Mouse (Mus musculus) heart, embryonic 16.5 days (tissue): ENCODE measurements at regions not wholly inside any gene's neighbourhood (a gene's known extent, or its start where the extent isn't known, plus 50 kb on each side); places are given as distances from the start of the nearest gene placed in this dataset.
A peak's percentile ranks its signal among the peaks of the same experiment; 100 is the strongest.

Experiments
- ATAC-seq: fragments of 200-750 bp; cut with Nextera tagmentation; replicated peaks from 2 replicates; pipeline ENCODE4 v1.8.0; 2017; ENCODE audit warnings: moderate number of reproducible peaks; ENCODE audit not compliant: insufficient read depth, low FRiP score; ENCODE audit errors: extremely low read depth
- H3K27ac ChIP-seq: fragments of 300-500 bp; sonication (generic); 2 replicates; pipeline ENCODE4 v1.5.1; 2014; ENCODE audit warnings: mild to moderate bottlenecking, low read length, control low read depth, moderate library complexity
- H3K27me3 ChIP-seq: fragments of 300-500 bp; sonication (generic); 2 replicates; pipeline ENCODE4 v1.6.1; 2014; ENCODE audit warnings: low read length, mixed read lengths; ENCODE audit not compliant: control insufficient read depth, insufficient read depth
- H3K36me3 ChIP-seq: fragments of 300-500 bp; sonication (generic); 2 replicates; pipeline ENCODE4 v1.6.1; 2014; ENCODE audit not compliant: control insufficient read depth, insufficient read depth
- H3K4me1 ChIP-seq: fragments of 300-500 bp; sonication (generic); 2 replicates; pipeline ENCODE4 v1.6.1; 2014; ENCODE audit warnings: low read length, mixed read lengths; ENCODE audit not compliant: control insufficient read depth, insufficient read depth
- H3K4me2 ChIP-seq: fragments of 300-500 bp; sonication (generic); 2 replicates; pipeline ENCODE4 v1.6.1; 2014; ENCODE audit warnings: low read depth, mild to moderate bottlenecking, control low read depth, low read length
- H3K4me3 ChIP-seq: fragments of 300-500 bp; sonication (generic); 2 replicates; pipeline ENCODE4 v1.5.1; 2014; ENCODE audit warnings: mild to moderate bottlenecking, control low read depth, low read length
- H3K9ac ChIP-seq: fragments of 300-500 bp; sonication (generic); 2 replicates; pipeline ENCODE4 v1.6.1; 2014; ENCODE audit warnings: low read length, control low read depth
- H3K9me3 ChIP-seq: fragments of 300-500 bp; sonication (generic); replicated peaks from 2 replicates; pipeline ENCODE4 v1.6.1; 2016; ENCODE audit warnings: low read length; ENCODE audit not compliant: control insufficient read depth
- WGBS: fragments of 180-500 bp; shearing (Covaris S2); extraction: QIAGEN DNeasy Blood & Tissue Kit; methylation state at CpG from one replicate; pipeline ENCODE4 v1.1.7; 2014; 5-methylcytosine and 5-hydroxymethylcytosine counted together

DNA sequence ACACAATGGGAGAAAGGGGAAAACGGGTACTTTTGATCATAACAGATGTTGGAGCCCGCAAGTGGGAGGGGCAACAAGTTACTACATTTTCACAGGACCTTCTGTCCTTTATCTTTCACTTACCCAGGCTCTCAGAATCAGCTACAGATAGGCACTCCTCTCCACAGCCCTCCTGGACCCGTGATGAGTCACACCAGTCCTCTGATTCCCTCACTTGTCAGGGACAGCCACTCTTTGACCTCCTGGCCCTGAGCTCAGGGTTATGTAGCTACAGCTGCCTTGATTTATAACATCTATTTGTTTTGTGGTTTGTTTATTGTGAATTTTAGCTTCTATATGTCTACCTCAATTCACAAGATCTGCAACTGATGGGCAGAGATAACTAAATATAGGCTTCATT is 312.7 kb upstream of the Rora start:
- no peak overlapping the region for H3K4me3 ChIP-seq
- H3K36me3 ChIP-seq, result no peaks in the 10 kb centered on the region
- 23% methylated on average over 3 of the region's 3 CpGs for WGBS
- no peaks in the 10 kb centered on the region for H3K4me1 ChIP-seq
- no peak for ATAC-seq
- no peaks in the 10 kb centered on the region for H3K9me3 ChIP-seq
- no peak overlapping the region for H3K4me2 ChIP-seq
- H3K27ac ChIP-seq, result no peak overlapping the region
- no peaks in the 10 kb centered on the region for H3K27me3 ChIP-seq
- no peak overlapping the region for H3K9ac ChIP-seq

DNA sequence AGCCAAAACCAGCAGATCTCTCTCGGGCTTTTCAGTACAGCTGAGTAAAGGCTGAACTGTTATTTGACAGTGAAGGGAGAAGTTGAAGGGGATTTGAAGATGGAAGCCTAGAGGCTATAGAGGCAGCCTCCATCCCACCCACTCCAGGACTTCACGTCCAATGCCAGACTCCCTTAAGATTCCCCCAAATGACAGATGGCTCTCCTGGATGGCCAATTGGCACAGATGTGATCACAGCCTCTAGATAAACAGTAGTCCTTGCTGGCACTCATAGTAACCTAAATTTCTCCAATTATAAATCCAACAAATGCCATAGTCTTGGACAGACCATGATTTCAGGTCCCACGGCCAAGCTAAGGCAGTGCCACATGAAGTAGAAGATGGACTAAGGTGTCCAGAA is 312.1 kb upstream of the Rora start:
- H3K9ac ChIP-seq, result no peak overlapping the region
- no peak overlapping the region for H3K4me2 ChIP-seq
- no peak overlapping the region for H3K4me3 ChIP-seq
- H3K9me3 ChIP-seq, result no peaks in the 10 kb centered on the region
- H3K27ac ChIP-seq, result no peak overlapping the region
- no peak for ATAC-seq
- no peaks in the 10 kb centered on the region for H3K36me3 ChIP-seq
- H3K4me1 ChIP-seq, result no peaks in the 10 kb centered on the region
- no peaks in the 10 kb centered on the region for H3K27me3 ChIP-seq
- 79% methylated on average over 3 of the region's 3 CpGs for WGBS

DNA sequence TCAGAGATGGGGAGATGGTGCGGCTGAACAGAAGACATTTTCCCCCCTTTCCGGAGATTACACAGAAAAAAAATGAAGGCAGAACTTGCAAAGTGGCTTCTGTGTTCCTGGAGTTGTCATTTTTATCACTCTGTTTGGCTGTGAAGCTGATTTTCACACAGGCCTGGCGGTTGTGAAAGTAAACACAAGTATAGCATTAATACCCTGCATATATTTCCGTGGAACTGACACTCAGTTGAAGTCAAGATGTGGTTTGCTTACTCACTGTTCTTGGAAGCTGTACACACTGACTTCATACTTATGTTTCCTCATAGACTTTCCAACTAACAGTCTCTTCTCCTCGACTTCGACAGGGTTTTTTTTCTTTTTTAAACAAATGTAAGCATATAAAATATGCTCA is 306.2 kb upstream of the Rora start:
- Histone ChIP-seq H3K9ac (no peak overlapping the region), H3K4me1 (no peaks in the 10 kb centered on the region), H3K27ac (no peak overlapping the region), H3K4me3 (no peak overlapping the region), H3K36me3 (no peaks in the 10 kb centered on the region), H3K27me3 (no peaks in the 10 kb centered on the region), H3K9me3 (no peaks in the 10 kb centered on the region), H3K4me2 (no peak overlapping the region)
- WGBS, result 66% methylated on average over 6 of the region's 6 CpGs
- no peak for ATAC-seq

DNA sequence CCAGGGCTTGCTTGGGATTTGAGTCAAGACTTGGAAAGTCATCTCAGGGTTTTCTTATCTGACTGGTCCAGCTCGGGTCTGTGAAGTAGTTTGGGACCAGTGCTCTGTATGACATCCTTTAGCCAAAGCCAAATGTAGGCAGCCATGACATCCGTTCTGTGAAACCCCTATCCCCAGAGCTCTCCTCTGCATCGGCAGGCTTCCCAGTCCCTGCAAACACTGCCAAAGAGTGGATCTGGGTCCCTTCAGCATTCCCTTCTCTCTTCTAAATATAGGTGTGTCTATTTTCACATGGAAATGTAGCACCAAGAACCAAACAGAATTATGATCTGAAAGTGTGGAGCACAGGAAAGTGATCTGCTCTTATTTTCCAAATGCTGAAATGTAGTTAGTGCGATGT is 302.1 kb upstream of the Rora start:
- Histone ChIP-seq H3K36me3 (no peaks in the 10 kb centered on the region), H3K9ac (no peak overlapping the region), H3K4me3 (no peak overlapping the region), H3K27ac (no peak overlapping the region), H3K4me1 (no peaks in the 10 kb centered on the region; the same call in 1 of the 2 replicates), H3K4me2 (no peak overlapping the region), H3K27me3 (no peaks in the 10 kb centered on the region), H3K9me3 (no peaks in the 10 kb centered on the region)
- 62% methylated on average over 4 of the region's 4 CpGs for WGBS
- ATAC-seq, result no peak

DNA sequence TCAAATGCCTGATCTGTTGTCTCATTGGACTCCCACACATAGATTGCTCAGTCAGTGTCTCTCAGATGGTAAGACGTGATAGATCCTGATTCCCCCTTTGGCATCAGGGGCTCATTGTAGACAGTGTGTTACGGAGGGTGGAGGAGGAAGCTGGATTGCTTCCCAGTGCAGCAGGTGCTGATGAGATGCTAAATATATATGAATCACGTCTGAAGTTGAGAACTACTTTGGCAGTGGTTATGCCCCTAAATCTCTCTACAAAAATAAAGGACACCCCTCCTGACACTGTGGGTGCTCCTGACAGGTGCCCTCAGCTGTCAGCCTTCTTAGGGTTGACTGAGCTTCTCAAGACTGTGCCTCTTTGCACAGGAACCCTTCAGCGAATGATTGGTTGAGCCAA is 299.1 kb upstream of the Rora start:
- Histone ChIP-seq H3K36me3 (no peaks in the 10 kb centered on the region), H3K4me3 (no peak overlapping the region), H3K27me3 (no peaks in the 10 kb centered on the region), H3K27ac (no peak overlapping the region), H3K4me1 (peaks cover 3% of the 10 kb centered on the region; the same call in 1 of the 2 replicates), H3K9me3 (no peaks in the 10 kb centered on the region), H3K9ac (no peak overlapping the region), H3K4me2 (no peak overlapping the region)
- ATAC-seq, result no peak
- 50% methylated on average over 4 of the region's 4 CpGs for WGBS

DNA sequence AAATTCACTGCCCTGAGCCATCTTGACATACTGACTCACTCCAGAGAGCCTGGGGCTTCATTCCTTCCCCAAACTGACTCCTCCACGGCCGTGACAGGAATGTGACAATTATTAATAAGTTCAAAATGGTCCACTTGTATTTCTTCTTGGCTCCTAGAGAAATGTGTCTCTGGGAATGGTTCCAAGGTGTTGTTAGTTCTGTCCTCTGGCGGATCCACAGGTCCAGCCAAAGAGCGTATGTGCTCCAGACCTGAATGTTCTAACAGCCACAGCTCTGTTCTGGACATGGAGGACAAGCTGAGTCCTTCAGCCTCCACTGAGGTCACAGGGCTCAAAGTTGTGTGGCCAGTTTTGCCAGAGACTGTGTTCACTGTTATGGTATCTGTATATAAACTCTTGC is 297.5 kb upstream of the Rora start:
- H3K27ac ChIP-seq, result no peak overlapping the region
- H3K4me2 ChIP-seq, result no peak overlapping the region
- peaks cover 3% of the 10 kb centered on the region; the same call in 1 of the 2 replicates for H3K4me1 ChIP-seq
- H3K36me3 ChIP-seq, result no peaks in the 10 kb centered on the region
- 64% methylated on average over 4 of the region's 4 CpGs for WGBS
- ATAC-seq, result no peak
- no peak overlapping the region for H3K9ac ChIP-seq
- H3K4me3 ChIP-seq, result no peak overlapping the region
- no peaks in the 10 kb centered on the region for H3K9me3 ChIP-seq
- no peaks in the 10 kb centered on the region for H3K27me3 ChIP-seq

DNA sequence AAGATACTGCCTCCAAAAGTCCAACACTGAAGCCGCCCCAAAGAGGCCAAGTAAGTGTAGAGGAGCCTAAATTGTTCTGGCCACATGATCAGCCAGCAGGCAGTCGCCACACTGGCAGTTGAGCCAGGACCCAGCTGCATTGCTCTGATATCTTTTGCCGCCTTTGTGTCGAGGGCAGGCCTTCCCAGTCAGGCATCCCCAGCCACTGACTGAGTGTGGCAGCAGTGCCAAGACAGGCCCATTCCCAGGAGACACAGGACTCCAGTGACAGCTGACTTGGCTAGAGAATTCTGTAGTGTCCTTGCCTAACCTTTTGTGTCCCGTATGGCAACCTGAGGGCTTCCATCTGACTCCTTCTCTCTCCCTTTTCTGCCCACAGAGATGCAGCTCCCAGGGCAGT is 296.4 kb upstream of the Rora start:
- no peak overlapping the region for H3K9ac ChIP-seq
- no peaks in the 10 kb centered on the region for H3K36me3 ChIP-seq
- H3K4me1 ChIP-seq, result peaks cover 3% of the 10 kb centered on the region; the same call in 1 of the 2 replicates
- H3K9me3 ChIP-seq, result no peaks in the 10 kb centered on the region
- H3K4me3 ChIP-seq, result no peak overlapping the region
- WGBS, result 36% methylated on average over 5 of the region's 5 CpGs
- no peak overlapping the region for H3K27ac ChIP-seq
- no peak overlapping the region for H3K4me2 ChIP-seq
- ATAC-seq, result peak; percentile 69
- no peaks in the 10 kb centered on the region for H3K27me3 ChIP-seq

DNA sequence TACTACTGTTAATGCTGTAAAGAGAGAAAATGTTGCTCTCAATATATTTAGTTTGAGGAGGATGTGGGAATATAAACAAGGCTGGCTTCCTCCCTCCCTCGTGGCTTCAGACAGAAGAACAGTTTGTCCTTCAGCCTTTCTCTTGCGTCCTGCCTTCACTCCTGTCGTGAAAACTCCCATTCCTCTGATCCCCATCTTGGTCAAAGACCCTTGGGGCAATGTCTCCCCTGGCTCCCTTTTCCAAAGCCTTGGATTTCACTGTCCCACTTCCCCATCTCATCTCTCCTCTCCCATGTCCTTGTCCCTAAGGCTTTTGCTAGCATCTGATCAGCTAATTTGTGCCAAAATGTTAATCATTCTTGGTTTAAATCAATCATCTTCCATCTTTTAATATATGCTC is 286.6 kb upstream of the Rora start:
- no peak for ATAC-seq
- no peaks in the 10 kb centered on the region for H3K27me3 ChIP-seq
- no peak overlapping the region for H3K27ac ChIP-seq
- no peak overlapping the region for H3K9ac ChIP-seq
- no peaks in the 10 kb centered on the region for H3K9me3 ChIP-seq
- H3K4me3 ChIP-seq, result no peak overlapping the region
- 58% methylated on average over 3 of the region's 3 CpGs for WGBS
- no peaks in the 10 kb centered on the region for H3K4me1 ChIP-seq
- H3K4me2 ChIP-seq, result no peak overlapping the region
- H3K36me3 ChIP-seq, result no peaks in the 10 kb centered on the region

DNA sequence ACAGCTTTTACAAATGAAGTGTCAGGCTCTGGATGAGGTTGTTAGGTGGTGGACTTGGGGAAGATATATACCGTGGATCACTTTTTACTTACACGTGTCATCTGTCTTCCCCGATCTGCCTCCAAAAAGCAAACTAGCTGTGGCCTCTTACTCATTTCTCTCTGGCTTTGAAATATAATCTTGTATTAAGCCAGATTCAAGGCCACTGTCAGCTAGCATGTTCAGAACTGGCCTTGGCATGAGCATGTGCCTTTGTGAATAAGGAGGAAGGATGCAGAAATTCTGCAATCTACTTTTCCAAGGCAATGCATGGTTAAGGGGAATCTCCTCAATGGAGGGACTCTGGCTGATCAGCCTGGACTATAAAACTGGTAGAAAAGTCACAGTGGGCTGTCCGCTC is 286.0 kb upstream of the Rora start:
- 86% methylated on average over 4 of the region's 4 CpGs for WGBS
- Histone ChIP-seq H3K27me3 (no peaks in the 10 kb centered on the region), H3K4me1 (no peaks in the 10 kb centered on the region)

DNA sequence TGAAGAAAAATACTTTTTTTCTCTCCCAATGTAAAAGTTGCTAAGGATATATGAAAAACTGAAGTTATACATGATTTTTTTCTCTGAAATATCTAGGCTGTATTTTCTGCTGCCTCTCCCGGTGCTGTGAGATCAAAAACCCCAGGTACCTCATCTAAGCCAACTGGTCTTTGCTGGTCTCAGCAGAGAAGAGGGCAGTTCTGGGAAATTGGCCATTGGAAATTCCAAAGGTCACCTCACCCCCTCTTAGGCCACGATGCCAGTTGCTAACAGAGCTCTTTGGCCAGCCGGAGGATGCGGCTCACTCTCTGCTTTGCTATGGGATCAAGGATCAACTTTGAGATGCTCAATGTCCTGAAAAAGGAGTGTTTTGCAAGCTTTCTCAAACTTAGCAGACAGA is 280.9 kb upstream of the Rora start:
- ATAC-seq, result no peak

More for the DNA sequence above, 286.0 kb upstream of the Rora start:
- no peak overlapping the region for H3K4me2 ChIP-seq
- H3K9ac ChIP-seq, result no peak overlapping the region
- no peaks in the 10 kb centered on the region for H3K9me3 ChIP-seq
- no peaks in the 10 kb centered on the region for H3K36me3 ChIP-seq
- ATAC-seq, result no peak
- no peak overlapping the region for H3K27ac ChIP-seq
- no peak overlapping the region for H3K4me3 ChIP-seq

More for the DNA sequence above, 280.9 kb upstream of the Rora start:
- Histone ChIP-seq H3K36me3 (no peaks in the 10 kb centered on the region), H3K27me3 (no peaks in the 10 kb centered on the region), H3K4me2 (no peak overlapping the region), H3K9ac (no peak overlapping the region), H3K27ac (no peak overlapping the region), H3K9me3 (no peaks in the 10 kb centered on the region), H3K4me3 (no peak overlapping the region), H3K4me1 (no peaks in the 10 kb centered on the region)
- WGBS, result 83% methylated on average over 4 of the region's 4 CpGs
